Mouse (Mus musculus) ZHBTc4 (cell line): ENCODE data around the gene Ampd2.

Source experiments
- DNase-seq: peaks from one replicate; pipeline ENCODE4 v3.0.0-alpha.2; 2011; ENCODE audit warnings: low read depth, low spot score

Gene Ampd2

DNA sequence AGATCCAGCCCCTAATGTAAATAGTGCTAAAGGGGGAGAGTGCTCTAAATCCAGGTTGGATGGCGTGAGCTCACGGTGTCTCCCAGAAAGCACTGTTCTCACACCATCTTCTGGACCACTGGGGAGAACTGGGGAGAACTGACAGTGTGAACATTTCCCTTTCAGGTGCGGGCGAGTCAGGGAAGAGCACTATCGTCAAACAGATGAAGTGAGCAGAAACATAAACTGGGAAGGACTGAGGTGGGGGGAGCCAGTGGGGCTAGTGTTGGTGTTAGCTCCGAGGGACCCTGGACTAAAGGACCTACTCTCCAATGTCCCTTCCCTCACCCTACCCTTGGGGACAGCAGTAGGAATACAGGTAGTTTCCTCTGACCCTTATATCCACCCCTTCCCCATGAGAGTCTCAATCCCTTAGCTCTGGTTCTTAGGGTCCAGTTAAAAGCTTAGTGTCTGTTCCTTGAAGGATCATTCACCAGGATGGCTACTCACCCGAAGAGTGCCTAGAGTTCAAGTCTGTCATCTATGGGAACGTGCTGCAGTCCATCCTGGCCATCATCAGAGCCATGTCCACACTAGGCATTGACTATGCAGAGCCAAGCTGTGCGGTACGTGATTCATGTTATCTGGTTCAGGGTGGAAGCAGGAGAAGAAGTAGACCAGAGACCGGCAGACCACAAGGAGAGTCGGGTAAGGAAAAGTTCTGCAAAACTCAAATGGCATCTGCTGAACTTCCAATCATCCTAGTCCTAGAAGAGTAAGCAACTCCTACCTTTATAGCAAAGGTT is 8.7 kb upstream of the Ampd2 start:
- DNase-seq = no peak

DNA sequence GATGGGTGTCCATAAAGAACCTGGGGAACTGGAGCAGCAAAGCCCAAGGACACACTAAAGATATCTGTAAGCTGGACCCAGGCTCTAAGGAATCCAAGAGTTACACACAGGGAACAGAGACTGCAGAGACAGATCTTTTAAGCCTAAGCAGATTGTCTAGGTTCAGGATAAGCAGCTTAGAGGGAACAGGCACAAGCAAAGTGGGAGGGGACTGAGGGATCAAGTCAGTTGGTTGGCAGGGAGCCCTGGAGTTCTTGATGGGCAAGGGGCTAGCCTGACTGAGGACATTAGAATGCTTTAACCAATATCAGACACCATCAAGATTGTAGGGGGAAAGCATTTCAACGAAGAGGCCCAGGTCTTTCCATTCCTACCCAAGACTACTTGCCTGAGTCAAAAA is 7.7 kb upstream of the Ampd2 start:
- no peak for DNase-seq

DNA sequence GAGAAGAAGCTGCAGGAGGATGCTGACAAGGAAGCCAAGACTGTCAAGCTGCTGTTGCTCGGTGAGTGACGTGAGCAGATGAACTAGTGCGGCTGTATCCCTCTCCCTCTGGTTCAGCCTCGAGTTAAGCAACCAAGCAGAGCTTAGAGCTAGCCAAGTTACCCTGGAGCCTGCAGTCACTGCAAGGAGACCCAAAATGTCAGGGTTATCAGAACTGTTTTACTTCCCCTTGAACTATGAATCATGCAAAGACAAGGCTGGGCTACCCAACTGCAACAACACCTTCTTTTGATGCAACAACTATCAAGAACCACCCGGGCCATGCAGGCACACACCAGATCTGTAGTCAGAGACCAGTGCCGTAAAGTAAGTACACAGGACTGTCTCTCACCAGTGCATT is 6.9 kb upstream of the Ampd2 start:
- no peak for DNase-seq

DNA sequence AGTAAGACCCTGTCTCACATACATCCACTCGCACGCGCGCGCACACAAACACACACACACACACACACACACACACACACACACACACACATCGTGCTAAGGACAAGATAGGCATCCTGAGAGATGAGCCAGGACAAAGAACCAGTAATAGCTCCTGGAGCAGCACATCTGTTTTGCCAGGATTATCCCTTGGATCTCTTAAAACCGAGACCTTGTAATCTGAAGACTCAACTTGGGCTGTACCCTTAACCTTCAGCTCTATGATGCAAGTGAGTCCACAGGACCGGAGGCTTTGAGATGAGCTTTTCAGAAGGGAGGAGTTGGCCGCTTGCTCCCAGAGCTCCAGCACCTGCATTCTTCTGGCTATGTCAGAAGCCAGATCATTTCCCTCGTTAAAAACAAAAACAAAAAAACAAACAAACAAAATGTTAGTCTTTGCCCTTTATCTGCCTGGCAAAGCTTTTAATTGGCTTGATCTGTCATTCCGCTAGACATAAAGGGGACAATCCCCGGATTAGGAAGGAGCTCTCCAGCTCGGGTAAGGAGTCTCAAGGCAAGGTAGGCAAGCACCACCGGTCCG is 6.2 kb upstream of the Ampd2 start, which contains the start of gene Gnat2:
Gnat2 (plus strand) TSS at position 254 of the 580 bp plus-strand sequence.
- no peak for DNase-seq

DNA sequence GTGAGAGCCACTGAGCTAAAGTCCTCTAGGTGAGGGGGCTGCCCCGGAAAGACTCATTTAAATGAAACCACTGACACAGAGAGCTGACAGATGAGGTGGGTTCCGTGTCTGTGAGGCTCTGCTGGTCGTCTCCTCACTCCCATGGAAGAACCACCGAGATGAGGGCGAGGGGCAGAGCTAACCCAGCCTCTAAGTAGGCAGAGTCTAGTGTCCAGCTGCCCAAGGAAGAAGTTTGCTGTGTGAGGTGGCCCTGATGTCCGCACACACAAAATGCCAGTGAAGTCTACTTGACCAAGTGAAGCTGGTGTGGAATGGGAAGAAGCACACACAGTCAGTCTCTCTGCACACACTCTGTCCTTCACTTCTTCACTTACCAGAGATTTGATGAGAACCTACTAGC is 5.6 kb upstream of the Ampd2 start:
- DNase-seq = no peak

DNA sequence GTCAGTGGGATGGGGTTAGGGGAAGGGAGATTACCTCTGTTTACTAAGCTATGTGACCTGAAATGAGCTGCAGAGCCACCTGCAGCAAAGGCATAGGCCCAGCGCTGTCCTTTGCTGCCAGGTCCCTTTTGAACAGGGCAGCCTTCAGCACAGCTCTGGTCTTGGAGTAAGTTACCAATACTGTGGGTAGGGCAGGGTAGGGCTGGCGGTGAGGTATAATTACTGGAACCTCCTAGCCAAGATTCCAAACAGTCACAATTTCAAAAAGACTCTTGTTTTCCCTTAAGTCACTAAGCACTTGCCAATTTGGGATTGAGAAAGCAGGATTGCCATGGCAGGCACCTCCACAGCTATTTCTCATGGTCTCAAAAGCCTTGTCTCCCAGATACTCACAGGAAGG is 4.1 kb upstream of the Ampd2 start:
- no peak for DNase-seq

DNA sequence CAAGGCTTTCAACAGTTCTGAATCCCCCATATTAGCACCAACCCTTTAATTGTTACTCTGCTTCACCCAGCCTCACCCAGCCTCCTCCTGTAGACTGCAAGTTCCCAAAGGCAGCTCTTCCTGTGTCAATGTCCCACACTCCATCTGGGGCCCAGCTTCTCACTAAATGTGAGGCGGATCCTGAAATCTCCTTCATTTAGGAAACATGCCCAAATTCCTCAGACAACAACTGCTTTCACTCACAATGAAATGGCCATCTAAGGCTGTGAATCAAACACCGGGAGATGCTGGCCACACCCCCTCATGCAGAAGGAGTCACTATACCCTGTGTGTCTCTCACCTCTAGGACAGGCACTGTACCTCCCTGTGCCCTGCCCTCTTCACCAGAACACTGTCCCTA is 3.5 kb upstream of the Ampd2 start:
- DNase-seq = peak; percentile 36

DNA sequence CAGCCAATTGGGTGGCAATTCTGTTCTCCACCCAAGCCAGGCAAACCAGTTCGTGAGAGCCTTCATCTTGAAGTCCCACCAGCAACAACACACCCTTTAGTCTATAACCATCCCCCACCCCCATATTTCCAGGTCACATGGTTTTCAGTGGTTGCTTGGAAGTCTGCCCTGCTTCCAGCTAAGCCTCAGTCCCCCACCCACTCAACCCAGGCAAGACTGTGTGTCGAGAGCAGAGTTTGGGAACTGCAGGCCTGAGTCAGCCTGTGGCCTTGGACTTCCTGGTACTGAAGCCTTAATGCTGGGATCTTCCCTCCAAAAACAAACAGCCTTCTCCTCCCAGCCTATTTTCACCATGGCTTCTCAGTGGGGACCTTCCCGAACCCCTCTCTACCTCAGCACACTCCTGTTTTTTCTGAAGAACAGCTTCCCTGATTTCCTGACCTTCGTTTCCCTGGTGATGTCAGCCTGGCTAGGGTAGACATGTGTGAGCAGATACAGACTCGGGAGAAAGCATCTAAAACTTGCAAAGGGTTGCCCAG is 2.5 kb upstream of the Ampd2 start:
- no peak for DNase-seq

DNA sequence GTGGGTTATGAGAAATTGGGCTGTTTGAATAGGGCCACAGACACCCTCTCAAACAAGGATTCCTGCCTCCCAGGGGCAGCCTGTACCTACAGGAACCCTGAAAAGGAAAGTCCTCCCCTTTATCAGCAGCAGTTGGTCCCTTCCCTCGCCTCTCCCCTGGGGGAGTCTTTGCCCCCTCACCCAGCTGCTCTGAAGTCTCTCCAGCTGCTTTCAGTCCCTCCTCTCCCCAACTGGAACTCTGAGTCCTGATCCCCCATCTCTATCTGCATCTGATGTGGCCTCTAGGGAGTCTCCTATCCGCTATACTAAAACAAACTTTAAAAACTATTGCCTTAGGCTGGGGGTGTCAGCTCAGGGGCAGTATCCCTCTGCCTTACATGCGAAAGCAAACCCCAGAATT is 878 bp upstream of the Ampd2 start:
- DNase-seq = no peak

DNA sequence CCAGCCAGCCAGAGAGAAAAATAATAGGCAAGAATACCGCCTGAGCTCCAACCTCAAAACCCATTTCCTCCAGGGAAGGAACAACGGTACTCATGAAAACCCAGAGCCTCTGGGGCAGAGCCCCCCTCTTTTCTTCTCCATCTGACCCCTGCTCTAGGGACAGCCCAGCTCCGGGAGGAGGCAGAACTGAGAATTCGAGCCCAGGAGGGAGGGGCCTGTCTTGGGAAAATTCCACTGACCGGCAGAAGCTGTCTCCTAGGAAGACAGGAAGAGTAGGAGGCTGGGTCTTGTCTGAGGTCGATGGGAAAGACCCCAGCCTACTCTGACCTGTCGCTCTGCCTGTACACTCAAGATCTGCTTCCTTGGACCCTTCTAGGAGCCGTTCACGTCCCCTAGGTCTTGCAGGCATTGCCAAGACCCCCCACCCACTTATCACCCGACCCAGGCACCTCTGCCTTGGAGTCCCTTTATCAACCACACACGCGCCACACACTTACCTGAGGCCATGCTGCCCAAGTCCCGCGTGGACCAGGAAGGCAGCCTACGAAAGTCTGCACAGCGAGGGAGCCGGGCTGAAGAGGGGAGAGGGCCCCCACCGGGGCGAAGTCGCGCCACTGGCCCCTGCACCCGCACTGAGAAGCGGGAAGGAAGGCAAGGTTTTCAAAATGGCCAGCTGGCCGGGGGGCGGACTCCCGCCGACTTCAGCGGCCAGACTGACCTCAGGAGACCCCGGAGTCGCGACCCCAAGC is 556 bp downstream of the Ampd2 start:
- peak; percentile 64 for DNase-seq

DNA sequence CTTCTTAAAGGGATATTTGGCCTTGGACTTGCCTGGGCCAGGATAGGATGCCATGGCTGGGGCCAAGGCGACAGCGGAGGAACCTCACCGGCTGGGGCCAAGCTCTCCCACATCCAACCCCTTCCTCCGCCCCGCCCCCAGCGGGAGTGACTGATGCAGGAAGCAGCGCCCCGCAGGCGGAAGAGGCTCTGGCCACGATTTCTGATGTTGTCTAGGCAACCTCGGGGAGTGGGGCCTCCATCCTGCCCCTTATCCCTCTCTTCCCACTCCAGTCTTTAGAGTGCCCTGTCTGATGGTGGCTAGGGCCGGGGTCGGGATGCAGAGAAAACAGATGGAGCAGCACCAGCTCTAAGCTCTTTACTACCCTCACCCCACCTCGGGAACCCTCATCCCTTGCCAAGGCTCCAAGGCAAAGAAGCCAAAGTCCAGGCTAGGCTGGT is 1.1 kb downstream of the Ampd2 start:
- DNase-seq = peak; percentile 92

DNA sequence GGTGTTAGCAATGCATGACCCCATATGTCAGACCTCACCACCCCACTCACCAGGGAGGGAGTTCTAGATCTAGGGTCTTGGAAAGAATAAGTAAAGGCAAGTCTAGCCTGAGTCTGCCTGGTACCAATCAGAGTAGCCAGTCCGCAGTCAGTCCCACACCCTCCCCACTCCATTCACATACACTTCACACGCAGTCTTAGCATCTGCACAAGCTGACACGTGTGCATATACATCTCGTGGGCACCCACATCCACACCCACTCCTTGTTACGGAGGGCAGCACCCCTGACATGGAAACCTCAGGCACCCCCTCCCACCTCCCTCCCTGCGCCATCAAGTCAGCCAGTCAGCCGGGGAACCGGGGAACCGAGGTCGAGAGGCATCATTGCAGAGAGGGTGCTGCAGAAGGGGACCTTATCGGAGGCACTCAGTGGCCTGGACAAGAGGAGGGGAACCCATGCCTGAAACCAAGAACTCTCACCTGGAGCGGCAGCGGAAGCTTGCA is 1.6 kb downstream of the Ampd2 start:
- no peak for DNase-seq

DNA sequence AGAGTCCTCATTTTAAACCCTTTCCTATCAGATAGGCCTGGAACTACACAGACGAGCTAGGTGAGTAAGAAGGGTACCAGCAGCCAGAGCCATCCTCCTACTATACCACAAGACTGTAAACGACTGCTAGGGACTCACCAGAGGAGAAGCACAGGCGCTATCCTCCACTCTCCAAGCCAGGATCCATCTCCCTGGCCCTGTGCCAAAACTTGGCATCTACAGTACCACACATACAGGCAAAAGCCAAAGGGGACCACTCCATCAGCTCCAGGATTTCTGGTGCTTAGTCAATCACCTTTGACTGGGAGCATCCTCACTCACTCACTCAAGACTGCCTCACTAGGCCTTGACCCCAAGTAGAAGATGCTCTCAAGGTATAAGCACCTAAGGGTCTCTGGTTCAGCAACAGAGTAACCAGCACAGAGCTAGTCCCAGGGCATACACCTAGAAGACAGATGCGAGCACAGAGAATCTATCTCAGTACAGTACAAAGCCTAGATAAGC is 2.5 kb downstream of the Ampd2 start:
- no peak for DNase-seq

DNA sequence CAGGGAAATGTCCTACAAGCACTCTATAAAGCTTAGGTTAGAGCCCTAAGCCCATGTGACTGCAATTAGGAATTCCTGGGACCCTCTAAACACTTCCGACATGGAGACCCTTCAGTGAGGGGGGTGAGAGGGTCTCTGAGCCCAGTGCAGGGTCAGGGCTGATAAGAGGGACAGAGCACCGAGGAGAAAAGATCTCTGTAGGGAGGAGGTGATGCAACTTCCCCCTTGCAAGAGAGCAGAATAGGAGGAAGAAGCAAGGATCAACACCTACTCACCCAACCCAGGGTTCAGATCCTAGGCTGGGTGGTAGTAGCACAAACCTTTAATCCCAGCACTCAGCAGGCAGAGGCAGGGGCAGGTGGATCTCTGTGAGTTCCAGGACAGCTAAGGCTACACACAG is 3.3 kb downstream of the Ampd2 start:
- no peak for DNase-seq

DNA sequence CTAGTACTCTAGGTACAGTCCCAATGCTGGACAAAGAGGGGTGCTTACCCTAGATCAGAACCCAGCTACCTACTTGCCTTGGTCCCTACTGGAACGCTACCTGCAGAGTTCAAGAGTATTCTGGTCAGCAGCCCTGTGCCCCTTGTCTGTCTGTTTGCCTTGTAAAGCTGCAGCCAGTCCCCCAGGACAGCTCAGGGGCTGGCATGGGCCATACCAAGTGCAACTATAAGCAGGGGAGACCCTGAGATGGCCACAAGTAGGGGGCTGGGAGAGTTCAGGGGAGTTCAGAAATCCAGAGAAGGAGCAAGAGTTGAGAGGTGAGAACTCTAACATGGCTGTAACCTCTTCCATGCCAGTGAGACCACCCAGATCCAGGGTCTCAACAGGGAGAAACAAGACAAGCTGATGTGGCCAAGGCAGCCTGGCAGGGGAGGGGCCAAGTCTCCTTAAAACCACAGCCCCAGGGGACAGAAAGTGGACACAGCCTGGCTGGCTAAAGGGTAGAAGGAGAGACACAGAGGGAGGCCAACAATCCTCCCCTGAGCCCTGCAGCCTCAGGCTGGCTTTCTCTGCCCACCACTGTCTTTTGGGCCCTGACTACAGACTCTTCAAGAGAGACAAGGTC is 4.1 kb downstream of the Ampd2 start:
- no peak for DNase-seq

DNA sequence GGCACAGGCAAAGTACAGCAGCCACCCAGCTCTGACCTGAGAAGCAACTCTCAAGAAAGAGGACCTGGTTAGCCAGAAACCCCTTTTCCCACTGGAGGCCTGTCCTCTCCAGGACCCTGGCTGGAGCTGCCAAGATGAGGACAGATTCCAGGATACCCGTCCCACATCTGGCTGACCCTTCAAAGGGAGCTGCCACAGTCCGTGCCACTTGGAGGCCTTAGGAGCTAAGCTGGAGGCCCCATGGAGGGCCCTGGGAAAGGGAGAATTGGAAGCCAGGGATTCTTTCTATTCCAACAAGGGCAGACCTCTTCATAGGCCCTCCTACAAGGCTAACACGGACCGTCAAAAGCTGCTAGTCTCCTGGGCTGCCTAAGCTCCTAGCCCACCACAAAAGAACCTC is 4.8 kb downstream of the Ampd2 start:
- no peak for DNase-seq

DNA sequence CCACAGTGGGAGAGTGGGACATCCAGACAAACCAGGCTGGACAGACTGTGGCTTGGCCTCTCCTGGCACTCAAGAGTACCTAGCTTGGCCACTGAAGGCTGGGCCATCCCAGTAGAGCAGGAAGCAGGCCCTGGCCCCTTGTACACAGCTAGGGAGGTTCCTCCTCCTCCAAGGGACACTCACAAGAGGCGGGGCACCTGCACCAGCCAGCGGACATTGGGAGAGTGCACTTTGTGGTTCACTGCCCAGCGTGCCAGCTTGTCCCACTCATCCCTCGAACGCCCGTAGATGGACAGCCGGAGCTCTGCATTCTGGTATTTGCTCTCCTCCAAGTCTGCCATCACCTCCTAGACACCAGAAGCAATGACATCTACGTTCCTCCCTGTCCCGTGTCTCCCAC is 9.6 kb downstream of the Ampd2 start:
- DNase-seq = no peak

DNA sequence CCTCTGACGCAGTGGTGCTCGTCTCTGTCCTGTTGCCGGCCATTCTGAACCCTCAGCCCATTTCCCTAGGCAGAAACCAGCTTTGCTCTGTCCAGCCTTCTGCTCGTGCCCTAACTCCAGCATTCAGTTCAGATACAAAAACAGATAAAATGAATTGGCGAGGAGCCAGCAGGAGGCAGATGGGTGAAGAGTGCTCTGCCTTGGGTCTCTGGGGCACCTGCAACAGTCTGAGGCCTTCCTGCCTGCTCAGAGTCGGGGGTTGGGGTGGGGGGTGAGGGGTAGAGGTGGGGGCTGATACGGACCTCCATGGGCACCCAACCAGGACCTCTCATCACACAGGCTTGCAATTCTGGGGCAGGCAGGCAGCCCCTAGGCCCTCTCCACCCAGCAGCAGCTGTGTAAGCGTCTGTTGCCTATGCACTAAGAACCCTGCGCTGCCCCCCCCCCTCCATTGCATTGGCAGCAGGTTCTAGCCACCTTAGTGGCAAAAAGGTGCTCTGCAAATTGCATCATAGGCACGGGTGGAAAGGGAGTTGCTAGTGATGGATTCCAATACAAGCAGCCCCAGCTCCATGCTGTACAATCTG is 13.4 kb downstream of the Ampd2 start:
- DNase-seq = no peak

DNA sequence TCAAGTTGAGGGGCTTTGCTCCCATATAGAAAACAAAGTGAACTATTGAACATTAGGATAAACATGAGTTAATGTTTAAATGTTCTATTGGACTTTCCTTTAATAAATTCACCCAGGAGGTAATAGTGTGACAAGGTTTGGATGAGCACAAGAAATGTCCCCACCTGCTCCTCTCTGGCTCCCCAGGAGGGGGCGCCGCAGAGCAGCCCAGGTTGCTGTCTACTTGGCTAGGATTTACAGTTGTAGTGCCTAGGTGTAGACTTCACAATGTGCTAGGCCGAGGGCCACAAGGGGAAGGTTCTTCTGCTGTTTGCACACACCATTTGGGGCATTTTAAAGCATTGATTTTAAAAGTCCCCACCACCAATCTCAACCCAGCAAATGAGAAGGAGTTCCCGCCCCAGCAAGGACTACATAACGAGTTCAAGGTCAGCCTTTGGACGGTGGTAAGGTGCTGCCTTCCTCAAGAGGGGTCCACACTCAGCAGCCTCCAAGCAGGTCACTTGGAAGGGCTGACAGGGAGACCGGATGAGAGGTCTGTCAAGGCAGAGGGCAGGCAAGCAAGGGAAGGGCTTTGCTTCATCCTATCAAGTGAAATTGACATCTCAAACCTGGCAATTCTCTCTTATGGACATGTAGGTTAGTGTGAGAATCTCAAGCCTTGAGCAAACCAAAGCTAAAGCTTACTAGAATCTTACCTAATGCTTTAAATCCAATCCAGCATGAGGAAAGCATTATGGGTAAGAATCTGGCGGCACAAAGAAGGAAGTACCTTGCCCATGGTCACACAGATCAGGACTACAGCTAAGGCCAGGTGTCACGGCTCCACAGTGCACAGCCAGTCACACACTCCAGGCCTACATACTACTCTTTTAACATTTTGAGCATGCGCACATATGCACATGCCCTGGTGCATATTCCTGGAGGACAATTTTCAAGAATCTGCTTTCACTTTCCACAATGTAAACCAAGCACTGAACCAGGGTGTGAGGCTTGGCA is 15.9 kb downstream of the Ampd2 start:
- DNase-seq = peak; percentile 81
